Mouse (Mus musculus) E14TG2a.4 (cell line): ENCODE measurements at regions not wholly inside any gene's neighbourhood (a gene's known extent, or its start where the extent isn't known, plus 50 kb on each side); places are given as distances from the start of the nearest gene placed in this dataset.

Source experiments
- CTCF ChIP-seq: conservative IDR thresholded peaks from 2 replicates; pipeline ENCODE4 v1.5.1; 2014; ENCODE audit warnings: low read length
- NANOG ChIP-seq: IDR thresholded peaks from 2 replicates; pipeline ENCODE4 v1.6.1; 2014; ENCODE audit warnings: borderline replicate concordance, low read length, mixed read lengths
- POU5F1 ChIP-seq: IDR thresholded peaks from 2 replicates; pipeline ENCODE4 v1.6.1; 2014; ENCODE audit warnings: low read length, borderline replicate concordance

DNA sequence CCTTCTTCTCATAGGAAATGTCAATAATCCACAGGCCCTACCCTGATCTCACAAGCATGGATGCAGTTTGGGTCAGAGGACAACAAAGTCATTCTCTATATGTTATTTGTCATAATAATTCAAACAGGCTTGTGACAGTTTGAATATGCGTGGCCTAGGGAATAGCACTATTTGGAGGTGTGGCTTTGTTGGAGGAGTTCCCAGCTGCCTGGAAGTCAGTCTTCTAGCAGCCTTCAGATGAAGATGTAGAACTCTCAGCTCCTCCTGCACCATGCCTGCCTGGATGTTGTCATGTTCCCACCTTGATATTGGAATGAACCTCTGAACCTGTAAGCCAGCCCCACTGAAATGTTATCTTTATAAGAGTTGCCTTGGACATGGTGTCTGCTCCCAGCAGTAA lies 103.7 kb upstream of the Sfswap start:
- TF ChIP-seq CTCF (no peak), NANOG (no peak), POU5F1 (no peak)
